Mouse (Mus musculus) thymus, adult 2 months (tissue): ENCODE measurements at regions not wholly inside any gene's neighbourhood (a gene's known extent, or its start where the extent isn't known, plus 50 kb on each side); places are given as distances from the start of the nearest gene placed in this dataset.

ENCODE experiments used
- CTCF ChIP-seq: fragments of 200-500 bp; IDR thresholded peaks from 2 replicates; pipeline ENCODE4 v1.5.1; 2012; ENCODE audit warnings: mild to moderate bottlenecking, control low read depth, low read length, moderate library complexity, borderline replicate concordance; ENCODE audit not compliant: control insufficient read depth, poor library complexity, insufficient read depth; ENCODE audit errors: extremely low read depth
- POLR2A ChIP-seq: fragments of 200-500 bp; IDR thresholded peaks from 2 replicates; pipeline ENCODE4 v1.6.1; 2012; ENCODE audit warnings: mild to moderate bottlenecking, low read length, control low read depth, moderate library complexity; ENCODE audit not compliant: control insufficient read depth, poor library complexity, insufficient read depth; ENCODE audit errors: extremely low read depth

DNA sequence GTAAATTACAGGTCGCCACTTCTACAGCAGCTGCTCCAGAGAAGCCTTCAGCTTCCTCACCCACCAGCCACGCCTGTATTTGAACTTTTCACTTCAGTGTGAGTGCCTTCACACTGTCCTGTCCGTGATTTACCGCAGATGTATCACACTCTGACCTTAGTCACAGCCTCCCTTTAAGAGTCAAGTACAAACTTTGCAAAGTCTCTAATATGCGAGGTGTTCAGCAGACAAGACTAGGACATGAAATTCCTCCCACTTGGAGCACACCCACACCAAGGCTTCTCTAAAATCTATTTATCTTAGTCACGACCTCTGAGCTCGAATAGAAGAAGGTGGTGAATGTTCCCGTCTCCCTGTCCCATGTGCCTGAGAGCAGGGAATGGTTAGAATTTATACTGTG, 456.6 kb upstream of the Smim15 start:
- no peak for TF ChIP-seq POLR2A
- TF ChIP-seq CTCF, result no peak
